Mouse (Mus musculus) regulatory T cell (primary cell): ENCODE results near the gene Qpctl.

ENCODE experiments used
- in situ Hi-C: fragments of 300-600 bp; cut with MboI, MseI; formaldehyde crosslinking; loops from one replicate; pipeline ENCODE4 v1.15.1; 2025; ENCODE audit warnings: high pct_unique_total_duplicates

The Qpctl gene

DNA sequence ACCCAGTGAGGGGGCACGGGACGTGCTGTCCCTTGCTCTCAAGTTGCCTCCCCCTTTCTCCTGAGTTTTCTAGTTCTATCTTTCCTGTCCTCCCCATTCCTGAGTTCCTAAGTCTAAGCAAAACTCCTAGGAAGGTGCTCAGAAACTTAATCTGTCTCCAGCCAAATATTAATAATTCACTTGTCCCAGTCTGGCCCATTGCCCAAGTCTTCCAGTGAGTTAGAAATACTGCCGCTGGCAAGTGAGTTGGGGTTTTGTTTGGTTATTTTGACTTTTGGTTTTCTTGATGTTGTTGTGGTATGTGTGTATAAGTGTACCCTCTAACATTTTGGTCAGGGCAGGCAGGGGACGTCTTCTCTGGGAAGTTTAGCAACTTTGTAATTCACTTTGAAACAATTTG, 27.4 kb downstream of the Qpctl start:
- in situ Hi-C loops: no loop called here

DNA sequence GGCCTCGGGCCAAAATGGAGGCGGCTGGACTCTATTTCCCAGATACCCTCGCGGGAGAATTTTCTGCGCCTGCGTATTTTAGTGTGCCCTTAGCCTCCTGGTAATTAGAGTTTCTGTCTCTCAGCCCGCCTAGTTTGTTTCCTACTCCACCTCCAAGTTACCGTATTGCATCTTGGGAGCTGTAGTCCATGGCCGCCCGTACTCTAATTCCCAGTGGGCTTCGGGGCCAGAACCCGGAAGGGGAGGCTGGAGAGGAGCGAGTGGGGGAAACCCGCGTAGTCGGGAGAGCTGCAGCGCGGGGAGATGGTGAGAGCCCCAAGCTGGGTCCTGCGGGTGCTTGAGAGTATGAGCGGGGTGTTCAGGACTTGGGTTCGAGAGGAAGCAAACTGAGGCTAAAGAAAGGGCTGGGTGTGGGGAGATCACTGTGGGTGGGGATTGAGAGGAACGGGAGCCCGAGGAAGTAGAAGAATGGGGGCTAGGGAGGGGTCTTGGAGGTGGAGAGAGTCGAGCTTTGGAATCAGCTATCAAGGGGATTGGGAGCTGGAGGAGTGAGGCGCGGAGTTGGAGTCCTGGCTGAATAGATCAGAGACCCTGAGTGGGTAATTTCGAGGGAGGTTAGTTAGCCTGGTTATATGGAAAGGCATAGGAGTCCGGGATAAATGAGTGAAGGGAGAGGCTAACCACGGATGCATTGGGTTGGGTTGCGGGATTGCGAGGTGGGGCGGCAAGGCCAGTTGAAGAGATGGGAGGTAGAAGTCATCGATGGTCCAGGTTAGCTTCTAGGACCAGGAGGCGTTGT, 29.3 kb downstream of the Qpctl start, which contains the start of gene Fbxo46:
Gene Fbxo46, plus strand, starts transcription at position 229 of the 799 bp plus-strand sequence.
- in situ Hi-C loops: no loop called here

DNA sequence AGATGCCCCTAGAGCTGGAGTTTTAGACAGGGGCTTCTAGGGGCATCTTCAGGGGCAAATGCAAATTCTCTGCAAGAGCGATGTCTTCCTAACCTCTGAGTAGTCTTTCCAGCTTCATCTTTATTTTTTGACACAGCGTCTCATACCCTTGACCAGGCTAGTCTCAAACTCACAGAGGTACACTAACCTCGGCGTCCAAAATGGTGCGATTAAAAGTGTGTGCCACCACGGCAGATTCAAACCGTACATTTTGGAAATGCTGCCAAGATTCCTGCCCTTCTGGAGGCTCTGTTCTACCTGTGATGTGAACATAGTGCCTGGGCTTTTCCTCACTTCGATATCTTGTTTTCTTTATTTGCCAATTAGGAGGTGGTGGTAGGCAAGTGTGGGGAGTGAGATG, 30.0 kb downstream of the Qpctl start:
- in situ Hi-C loops: no loop called here

DNA sequence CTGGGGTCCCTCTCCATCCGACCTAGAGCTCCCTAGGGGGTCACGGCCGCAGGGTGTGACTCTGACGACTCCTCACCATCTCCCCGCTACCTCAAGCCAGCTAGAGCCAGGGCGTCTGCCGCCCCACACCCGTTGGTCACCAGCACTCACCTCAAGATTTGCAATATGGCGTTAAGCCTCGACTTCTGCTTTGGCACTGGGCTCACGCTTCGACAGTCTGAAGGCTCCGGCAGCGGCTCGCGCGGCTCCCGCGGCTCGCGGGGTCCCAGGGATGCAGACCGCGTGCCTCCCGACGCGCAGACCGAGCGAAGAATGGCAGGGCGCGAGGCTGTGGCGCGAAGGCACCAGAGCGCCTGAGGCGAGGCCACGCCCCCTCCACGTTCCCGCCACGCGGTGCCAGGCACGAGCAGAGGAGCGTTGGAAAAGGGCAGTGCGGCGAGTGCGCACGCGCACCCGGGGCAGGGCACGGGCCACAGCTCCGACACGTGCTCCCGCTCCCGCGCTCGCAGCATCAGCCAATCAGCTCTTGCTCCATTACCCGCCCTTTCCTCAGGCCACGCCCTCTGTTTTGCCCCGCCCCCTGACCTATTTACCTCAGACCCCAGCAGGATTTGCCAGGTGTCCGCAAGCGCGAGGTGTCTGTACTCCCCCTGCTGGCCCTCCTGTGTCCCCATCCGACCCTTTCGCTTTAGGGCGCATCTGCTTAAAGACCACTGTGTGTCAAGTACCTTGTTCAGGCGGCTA, 30.9 kb downstream of the Qpctl start, which contains the start of gene Gm4969:
Gene Gm4969, minus strand, starts transcription at position 341 of the 744 bp plus-strand sequence.
- in situ Hi-C loops: no loop called here

DNA sequence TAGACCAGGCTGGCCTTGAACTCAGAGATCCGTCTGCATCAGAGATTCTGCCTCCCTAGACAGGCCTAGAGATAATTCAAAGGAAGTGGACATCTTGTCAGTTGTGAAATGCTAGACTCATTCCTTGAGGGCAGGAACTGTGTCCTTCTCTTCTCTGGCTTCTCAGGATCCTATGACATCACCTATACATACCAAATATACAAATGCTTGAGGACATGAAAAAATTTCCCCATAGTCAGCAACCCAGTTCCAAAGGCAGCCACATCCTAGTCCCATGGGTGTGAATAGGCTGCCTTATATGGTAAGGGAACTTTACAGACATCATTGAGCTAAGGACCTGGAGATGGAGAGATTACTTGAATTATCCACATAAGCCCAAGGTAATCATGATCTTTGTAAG, 39.5 kb downstream of the Qpctl start:
- in situ Hi-C loops: no loop called here

DNA sequence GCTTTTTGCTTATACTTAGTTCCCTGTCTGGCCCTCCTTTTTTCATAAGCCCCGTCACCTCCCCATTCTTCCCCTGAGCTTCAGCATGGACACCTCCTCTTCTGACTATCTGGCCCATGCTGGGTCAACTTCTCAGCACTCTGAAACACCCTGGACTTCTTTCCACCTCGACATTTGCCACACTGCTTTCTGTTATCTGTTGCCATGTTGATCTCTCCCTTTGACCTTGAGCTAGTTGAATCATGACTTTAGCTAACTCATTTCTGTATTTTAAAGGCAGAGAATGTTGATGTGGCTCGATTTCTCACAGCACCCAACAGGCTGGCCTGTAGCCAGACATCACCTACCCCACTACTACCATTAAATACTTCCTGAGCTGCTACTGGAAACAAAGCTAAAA, 41.7 kb downstream of the Qpctl start:
- in situ Hi-C loops: no loop called here

DNA sequence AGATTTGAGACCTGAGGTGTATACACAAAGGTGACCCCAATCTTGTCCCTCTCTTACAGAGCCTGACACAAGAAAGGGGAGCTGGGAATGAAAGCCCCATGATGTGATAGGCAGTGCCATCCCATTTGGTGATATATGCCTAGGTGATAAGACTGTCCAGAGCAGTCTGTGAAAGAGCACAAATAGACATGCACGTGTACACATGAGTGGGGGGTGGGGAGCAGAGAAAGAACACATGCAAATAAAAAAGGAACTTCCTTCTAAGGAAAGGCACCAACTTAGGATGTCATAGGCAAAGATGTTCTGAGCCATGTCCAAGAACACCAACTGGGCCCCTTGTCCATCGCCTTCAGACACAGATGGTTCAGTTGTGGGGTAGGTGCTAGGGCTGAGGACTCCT, 44.6 kb downstream of the Qpctl start:
- in situ Hi-C loops: no loop called here

DNA sequence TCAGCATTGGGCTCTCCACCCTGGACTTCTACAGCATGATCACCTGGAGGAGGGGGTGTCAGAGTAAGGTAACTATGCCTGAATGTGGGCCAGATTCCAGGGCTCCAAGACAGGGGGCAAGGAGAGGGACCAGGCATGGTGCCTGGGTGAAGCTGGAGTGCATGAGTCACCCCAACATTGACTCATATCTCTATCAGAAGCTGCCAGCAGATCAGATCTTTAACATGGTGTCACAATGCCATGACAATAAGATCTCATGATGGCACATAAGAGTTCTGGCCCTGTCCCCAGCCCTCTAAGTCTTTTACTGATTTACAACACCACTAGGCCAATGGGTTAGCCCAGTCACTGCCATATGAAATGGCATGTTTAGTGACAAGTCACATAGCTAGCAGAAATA, 45.4 kb downstream of the Qpctl start:
- in situ Hi-C loops: no loop called here

DNA sequence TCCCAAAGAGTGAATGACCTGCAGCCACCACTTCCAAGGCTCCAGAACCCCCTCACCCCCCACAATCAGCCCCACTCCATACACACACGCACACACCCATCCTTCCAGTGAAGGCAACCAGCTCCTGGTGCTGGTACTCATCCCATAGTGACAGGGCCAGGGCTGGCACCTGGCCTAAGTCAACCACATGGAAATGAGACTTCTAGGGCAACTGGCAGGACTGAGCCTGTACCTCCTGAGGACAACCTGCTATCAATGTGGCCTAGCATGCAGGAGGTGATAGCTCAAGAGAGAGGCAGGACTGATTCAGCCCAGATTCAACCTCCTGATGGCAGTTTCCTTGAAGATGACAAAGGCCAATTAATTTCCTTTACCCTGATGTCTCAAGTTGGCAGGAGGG, 48.8 kb downstream of the Qpctl start:
- in situ Hi-C loops: no loop called here

DNA sequence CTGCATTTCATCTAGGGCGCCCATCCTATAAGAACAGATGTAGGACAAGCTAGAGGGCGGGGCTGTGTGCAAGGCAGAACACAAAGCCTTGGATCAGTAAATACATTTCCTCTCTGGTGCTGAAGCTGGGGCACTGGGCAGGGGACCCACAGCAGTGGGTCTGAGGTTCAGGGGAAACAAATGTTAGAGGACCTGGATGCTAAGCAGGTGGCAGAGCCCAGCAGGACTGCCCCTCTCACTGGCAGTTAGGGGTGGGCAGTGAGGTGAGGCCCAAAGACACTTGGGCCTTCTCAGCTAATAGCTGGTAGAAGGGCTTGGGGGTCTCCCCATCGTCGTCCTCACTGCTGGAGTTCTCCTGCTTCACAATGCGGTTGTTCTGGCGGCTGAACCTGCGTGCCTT, 50.3 kb downstream of the Qpctl start:
- in situ Hi-C loops: no loop called here

DNA sequence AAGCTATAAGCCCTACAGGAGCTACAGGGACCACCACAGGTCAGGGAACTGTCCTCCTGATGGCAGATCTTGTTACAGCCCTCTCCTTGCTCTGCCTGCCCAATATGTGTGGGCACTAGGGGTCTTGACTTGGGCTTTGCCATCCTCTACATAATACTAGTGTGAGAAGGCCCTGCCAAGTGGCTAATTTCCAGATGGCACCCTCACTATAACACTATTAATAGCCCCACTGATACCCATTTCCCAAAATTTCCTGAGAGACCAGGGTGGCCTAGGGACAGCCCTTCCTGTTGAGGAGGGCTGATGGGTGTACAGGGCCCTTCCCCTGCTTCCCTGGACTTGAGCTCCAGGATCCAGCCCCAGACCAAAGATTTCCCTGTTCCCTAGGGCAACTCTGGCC, 51.2 kb downstream of the Qpctl start:
- in situ Hi-C loops: no loop called here

DNA sequence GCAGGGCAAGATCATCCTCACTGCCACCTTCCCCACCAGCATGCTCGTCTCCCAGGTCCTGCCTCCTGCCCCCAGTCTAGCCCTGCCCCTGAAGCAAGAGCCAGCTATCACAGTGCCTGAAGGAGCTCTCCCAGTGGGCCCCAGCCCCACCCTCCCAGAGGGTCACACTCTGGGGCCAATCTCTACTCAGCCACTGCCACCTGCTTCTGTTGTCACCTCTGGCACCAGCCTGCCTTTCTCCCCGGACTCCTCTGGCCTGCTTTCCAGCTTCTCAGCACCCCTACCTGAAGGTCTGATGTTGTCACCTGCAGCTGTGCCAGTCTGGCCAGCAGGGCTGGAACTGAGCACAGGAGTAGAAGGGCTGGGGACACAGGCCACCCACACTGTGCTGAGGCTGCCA, 51.9 kb downstream of the Qpctl start:
- in situ Hi-C loops: no loop called here

DNA sequence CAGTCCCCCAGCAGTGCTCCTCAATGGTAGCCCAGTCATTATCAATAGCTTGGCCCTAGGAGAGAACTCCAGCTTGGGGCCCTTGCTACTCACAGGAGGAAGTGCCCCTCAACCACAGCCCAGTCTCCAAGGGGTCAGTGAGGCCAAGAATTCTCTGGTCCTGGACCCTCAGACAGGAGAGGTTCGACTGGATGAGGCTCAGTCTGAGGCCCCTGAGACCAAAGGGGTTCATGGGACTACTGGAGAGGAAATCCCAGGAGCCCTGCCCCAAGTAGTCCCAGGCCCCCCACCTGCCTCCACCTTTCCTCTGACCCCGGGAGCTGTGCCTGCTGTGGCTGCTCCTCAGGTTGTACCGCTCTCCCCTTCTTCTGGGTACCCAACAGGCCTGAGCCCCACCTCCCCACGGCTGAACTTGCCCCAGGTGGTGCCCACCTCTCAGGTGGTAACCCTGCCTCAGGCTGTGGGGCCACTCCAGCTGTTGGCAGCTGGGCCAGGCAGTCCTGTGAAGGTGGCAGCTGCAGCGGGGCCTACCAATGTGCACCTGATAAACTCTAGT, 52.6 kb downstream of the Qpctl start:
- in situ Hi-C loops: no loop called here

DNA sequence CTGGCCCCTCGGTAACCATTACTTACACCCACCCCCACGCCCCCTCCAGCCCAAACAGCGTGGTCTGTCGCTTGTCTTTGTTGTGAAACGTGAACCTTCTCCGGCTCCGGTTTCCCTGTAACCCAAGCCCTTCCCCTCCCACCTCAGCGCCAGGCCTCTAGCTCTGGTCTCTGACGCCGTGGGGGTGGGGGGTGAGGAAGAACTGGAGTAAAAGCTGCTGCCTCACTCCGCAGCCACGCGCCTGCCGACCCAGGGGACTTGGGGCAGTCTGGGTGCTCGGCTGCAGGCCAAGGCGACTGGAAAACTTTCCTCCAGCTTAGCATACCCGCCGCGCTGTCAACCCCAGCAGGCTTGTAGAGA, 53.4 kb downstream of the Qpctl start:
- in situ Hi-C loops: no loop called here

DNA sequence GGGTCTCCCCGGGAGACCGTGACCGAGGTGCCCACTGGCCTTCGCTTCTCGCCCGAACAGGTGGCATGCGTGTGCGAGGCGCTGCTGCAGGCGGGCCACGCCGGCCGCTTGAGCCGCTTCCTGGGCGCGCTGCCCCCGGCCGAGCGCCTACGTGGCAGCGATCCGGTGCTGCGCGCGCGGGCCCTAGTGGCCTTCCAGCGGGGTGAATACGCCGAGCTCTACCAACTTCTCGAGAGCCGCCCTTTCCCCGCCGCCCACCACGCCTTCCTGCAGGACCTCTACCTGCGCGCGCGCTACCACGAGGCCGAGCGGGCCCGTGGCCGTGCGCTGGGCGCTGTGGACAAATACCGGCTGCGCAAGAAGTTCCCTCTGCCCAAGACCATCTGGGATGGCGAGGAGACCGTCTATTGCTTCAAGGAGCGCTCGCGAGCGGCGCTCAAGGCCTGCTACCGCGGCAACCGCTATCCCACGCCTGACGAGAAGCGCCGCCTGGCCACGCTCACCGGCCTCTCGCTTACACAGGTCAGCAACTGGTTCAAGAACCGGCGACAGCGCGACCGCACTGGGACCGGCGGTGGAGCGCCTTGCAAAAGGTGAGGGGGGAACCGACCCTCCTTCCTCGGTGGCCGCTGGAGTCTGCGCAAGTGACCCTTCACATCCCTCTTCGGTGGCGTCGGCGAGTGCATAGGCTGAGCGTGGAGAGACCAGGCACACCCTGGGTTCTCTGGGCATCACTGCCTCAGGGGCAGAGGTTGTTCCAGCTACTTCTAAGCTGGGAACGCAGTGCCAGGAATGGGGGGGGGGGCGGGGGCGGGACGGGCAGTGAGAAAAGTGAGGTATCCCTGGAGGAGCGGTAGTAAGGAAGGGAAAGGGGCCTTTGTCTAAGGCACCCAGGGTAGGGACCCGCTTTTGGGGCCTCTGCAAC, 54.0 kb downstream of the Qpctl start:
- in situ Hi-C loops: loop anchor here (5.0 kb wide), 1 partner anchor 183 kb away; the partner anchor contains the start of gene Ccdc61

DNA sequence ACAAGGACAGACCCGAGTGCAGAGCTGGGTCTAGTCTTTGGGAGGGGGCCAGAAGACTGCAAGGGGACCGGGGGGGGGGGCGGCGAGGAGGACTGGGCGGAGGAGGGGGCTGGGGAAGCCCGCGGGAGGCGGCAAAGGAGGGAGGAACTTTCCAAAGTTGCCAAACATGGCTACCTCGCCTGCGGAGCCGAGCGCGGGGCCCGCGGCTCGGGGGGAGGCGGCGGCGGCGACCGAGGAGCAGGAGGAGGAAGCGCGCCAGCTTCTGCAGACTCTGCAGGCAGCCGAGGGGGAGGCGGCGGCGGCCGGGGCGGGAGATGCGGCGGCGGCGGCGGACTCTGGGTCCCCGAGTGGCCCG, 54.6 kb downstream of the Qpctl start, which contains the start of gene Six5:
Gene Six5, plus strand, starts transcription at position 124 of the 355 bp plus-strand sequence.
- in situ Hi-C loops: loop anchor here (5.0 kb wide), 1 partner anchor 182 kb away; the partner anchor contains the start of gene Ccdc61

DNA sequence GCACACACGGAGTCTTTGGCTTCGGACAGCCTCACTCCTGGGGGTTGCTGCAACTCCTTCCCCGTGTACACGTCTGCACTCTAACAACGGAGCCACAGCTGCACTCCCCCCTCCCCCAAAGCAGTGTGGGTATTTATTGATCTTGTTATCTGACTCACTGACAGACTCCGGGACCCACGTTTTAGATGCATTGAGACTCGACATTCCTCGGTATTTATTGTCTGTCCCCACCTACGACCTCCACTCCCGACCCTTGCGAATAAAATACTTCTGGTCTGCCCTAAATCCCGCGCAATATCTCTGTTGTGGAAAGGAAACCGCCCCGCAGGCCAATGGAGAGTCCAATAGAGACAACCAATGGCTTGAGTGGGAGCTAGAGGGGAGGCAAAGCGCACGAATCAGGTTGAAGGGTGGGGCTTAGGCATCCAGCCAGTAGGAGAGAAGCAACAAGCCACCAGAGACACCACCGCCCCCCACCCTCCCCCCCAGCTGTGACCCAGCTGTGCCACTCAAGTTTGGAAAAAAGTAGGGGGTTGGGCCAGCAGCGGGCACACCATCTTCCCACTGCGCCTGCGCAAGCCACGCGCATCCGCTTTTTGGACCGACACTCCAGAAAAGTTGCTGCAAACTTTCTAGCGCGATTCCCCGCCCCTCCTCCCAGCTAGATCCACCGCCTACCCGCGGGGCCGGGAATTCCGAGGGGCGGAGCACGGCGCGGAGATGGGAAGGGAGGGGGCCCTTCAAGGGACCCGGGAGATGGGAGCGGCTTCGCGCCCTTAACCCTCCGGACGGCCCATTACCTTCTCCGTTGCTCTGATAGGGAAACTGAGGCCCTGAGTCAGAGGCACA, 55.3 kb downstream of the Qpctl start:
- in situ Hi-C loops: loop anchor here (5.0 kb wide), 1 partner anchor 181 kb away; the partner anchor contains the start of gene Ccdc61

DNA sequence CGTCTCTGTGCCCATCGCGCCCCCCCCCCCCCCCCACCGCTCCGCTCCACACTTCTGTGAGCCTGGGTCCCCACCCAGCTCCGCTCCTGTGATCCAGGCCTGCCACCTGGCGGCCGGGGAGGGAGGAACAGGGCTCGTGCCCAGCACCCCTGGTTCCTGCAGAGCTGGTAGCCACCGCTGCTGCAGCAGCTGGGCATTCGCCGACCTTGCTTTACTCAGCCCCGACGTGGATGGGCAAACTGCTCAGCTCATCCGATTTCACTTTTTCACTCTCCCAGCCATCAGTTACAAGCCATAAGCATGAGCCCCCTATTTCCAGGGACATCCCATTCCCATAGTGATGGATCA, 55.9 kb downstream of the Qpctl start:
- in situ Hi-C loops: loop anchor here (5.0 kb wide), 1 partner anchor 181 kb away; the partner anchor contains the start of gene Ccdc61

DNA sequence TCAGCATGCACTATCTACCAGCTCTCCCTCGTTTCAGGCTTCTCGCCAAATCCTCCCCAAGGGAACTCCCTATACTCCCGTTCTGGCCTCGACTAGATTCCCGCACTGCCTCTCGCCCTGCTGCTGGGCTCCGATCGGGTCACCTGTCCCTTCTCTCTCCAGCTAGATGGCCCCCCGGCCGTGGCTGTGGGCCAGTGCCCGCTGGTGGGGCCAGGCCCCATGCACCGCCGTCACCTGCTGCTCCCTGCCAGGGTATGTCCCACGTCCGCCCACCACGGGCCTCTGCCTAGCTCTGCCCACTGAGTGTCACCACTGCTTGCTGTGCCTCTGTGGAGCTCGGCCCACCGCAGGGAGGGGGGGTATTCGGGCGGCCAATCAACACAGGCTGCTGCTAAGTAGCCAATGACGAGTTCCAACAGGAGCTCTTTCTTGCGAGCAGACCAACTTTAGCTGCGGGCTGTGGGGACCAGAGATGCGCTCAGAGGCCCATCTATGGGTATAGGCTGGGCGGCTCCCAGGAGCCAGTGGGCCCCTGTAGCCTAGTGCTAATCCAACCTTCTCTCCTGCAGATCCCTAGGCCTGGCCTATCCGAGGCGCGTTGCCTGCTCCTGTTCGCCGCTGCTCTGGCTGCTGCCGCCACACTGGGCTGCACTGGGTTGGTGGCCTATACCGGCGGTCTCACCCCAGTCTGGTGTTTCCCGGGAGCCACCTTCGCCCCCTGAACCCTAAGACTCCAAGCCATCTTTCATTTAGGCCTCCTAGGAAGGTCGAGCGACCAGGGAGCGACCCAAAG, 56.5 kb downstream of the Qpctl start:
- in situ Hi-C loops: loop anchor here (5.0 kb wide), 1 partner anchor 180 kb away; the partner anchor contains the start of gene Ccdc61
